Mouse (Mus musculus) A20 (cell line): ENCODE data around the gene Upp1.

Experiments used
- DNase-seq: peaks from one replicate; pipeline ENCODE4 v3.0.0-alpha.2; 2011; ENCODE audit warnings: low read depth, low spot score

The Upp1 gene

GRCm38 (mm10) chr11:9159953-9160352 lies 42.0 kb downstream of the Upp1 start:
- DNase-seq, result no peak

- DNase-seq, result no peak
Measured at GRCm38 (mm10) chr11:9167331-9167730, 49.4 kb downstream of the Upp1 start.

- DNase-seq, result peak; percentile 24
Measured at GRCm38 (mm10) chr11:9181477-9181876, 63.6 kb downstream of the Upp1 start.
